Mouse (Mus musculus): ENCODE measurements around the gene Gm20503.

Gene Gm20503

GRCm38 (mm10) chr4:59007974-59008373 is 5.0 kb downstream of the Gm20503 start:
- DNase-seq (ENCODE audit: low spot score) = no peak

- no peak for DNase-seq (ENCODE audit: low spot score)
These were observed 6.2 kb downstream of the Gm20503 start for GRCm38 (mm10) chr4:59009186-59009585.

GRCm38 (mm10) chr4:59009696-59010095 is 6.7 kb downstream of the Gm20503 start:
- no peak for DNase-seq (ENCODE audit: low spot score)

GRCm38 (mm10) chr4:59011446-59011845 is 8.4 kb downstream of the Gm20503 start:
- DNase-seq (ENCODE audit: low spot score) = no peak

GRCm38 (mm10) chr4:59015181-59015580 is 12.2 kb downstream of the Gm20503 start:
- no peak for DNase-seq (ENCODE audit: low spot score)

GRCm38 (mm10) chr4:59016922-59017321 is 13.9 kb downstream of the Gm20503 start:
- no peak for DNase-seq (ENCODE audit: low spot score)

GRCm38 (mm10) chr4:59034325-59034917 is 31.4 kb downstream of the Gm20503 start:
- DNase-seq (ENCODE audit: low spot score) = no peak

GRCm38 (mm10) chr4:59034918-59035785 is 32.1 kb downstream of the Gm20503 start, which contains the start of gene Gng10:
Gene Gng10 (plus strand): TSS chr4:59035088.
- DNase-seq (ENCODE audit: low spot score) = peak; percentile 52

- DNase-seq (ENCODE audit: low spot score) = no peak
These were observed 32.9 kb downstream of the Gm20503 start for GRCm38 (mm10) chr4:59035786-59036350.

- peak; percentile 79 for DNase-seq (ENCODE audit: low spot score)
These were observed 33.6 kb downstream of the Gm20503 start for GRCm38 (mm10) chr4:59036490-59037127.

GRCm38 (mm10) chr4:59037525-59037924 is 34.5 kb downstream of the Gm20503 start:
- DNase-seq (ENCODE audit: low spot score) = no peak

- DNase-seq (ENCODE audit: low spot score) = no peak
These were observed 37.6 kb downstream of the Gm20503 start for GRCm38 (mm10) chr4:59040397-59041287.

GRCm38 (mm10) chr4:59043074-59043473 is 40.1 kb downstream of the Gm20503 start:
- DNase-seq (ENCODE audit: low spot score) = no peak

GRCm38 (mm10) chr4:59043891-59044290 is 40.9 kb downstream of the Gm20503 start:
- no peak for DNase-seq (ENCODE audit: low spot score)

GRCm38 (mm10) chr4:59047222-59047621 is 44.2 kb downstream of the Gm20503 start:
- no peak for DNase-seq (ENCODE audit: low spot score)

GRCm38 (mm10) chr4:59051081-59051480 is 48.1 kb downstream of the Gm20503 start:
- no peak for DNase-seq (ENCODE audit: low spot score)

GRCm38 (mm10) chr4:59057929-59058328 is 54.9 kb downstream of the Gm20503 start:
- DNase-seq (ENCODE audit: low spot score) = no peak

GRCm38 (mm10) chr4:59062526-59062925 is 59.5 kb downstream of the Gm20503 start:
- DNase-seq (ENCODE audit: low spot score) = no peak

GRCm38 (mm10) chr4:59069276-59069675 is 66.3 kb downstream of the Gm20503 start:
- DNase-seq (ENCODE audit: low spot score) = no peak

- no peak for DNase-seq (ENCODE audit: low spot score)
These were observed 80.4 kb downstream of the Gm20503 start for GRCm38 (mm10) chr4:59083430-59083829.

- DNase-seq (ENCODE audit: low spot score) = no peak
These were observed 86.4 kb downstream of the Gm20503 start for GRCm38 (mm10) chr4:59089391-59089790.
